Comparison of ENCODE assay signal across 15 mouse cellular contexts in the genomic region with DNA sequence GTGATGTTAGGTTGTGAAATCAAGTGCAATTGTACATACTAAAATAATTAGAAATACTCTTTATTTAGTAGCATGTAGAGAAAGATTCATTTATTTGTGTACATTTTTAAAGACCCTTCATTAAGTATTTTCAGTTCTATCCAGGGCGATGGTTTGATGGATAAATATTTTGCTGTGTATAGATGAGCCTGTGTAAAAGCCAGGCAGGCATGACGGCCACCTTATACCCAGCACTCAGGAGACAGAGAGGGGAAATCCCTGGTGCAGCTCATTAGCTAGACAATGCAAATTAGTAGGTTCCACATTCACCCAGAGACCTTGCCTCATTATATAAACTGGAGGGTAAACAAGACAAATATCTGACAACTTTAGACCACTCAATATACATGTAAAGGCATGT. TPM values are rescaled to one million over a fixed set of nuclear protein-coding genes. Genes with fewer than 3 reads are reported as not detected.
"Had no signal": no experiment of that assay in that cellular context is flagged by ENCODE, and none has a peak within 500 bp of the region (broad histone marks: within the 10 kb centered on the region; RNA-seq: fewer than 3 reads in every experiment).

No protein-coding gene starts in this region.

- ATAC-seq: lung, postnatal 0 days had no signal

- H3K4me3 ChIP-seq: left cerebral cortex, adult 2 months; limb, embryonic 10.5 days; liver, embryonic 15.5 days; myocyte; neural tube, embryonic 15.5 days had no signal

- H3K4me2 ChIP-seq: liver, embryonic 11.5 days; liver, embryonic 15.5 days; neural tube, embryonic 15.5 days had no signal

- DNase-seq: kidney, adult 8-10 months; kidney, postnatal 36 days; lung, adult 2 months; lung, postnatal 36 days; midbrain, embryonic 14.5 days; thymus, adult 2 months; thymus, postnatal 25 days had no signal

- H3K4me1 ChIP-seq: limb, embryonic 10.5 days; liver, embryonic 15.5 days; neural tube, embryonic 15.5 days had no signal

- H3K27me3 ChIP-seq: liver, embryonic 15.5 days; neural tube, embryonic 15.5 days had no signal

- H3K9ac ChIP-seq: liver, embryonic 15.5 days; neural tube, embryonic 15.5 days had no signal

- H3K9me3 ChIP-seq: limb, embryonic 10.5 days; liver, embryonic 15.5 days; neural tube, embryonic 15.5 days had no signal

- H3K27ac ChIP-seq: kidney, postnatal 0 days; left cerebral cortex, adult 2 months; limb, embryonic 10.5 days; liver, embryonic 15.5 days; neural tube, embryonic 15.5 days had no signal

RNA-seq across cellular contexts. Expression of a gene that starts 48.2 kb away (rescaled TPM):
- polyA plus RNA-seq: liver, embryonic 15.5 days had no signal
